Mouse (Mus musculus): ENCODE data around the gene Grk6. TPM values are rescaled to one million over a fixed set of nuclear protein-coding genes. Genes with fewer than 3 reads are reported as not detected.
A peak's percentile ranks its signal among the peaks of the same experiment; 100 is the strongest.

Gene Grk6
- polyA plus RNA-seq, 1 experiment from 2014 or later, result 39.0 TPM

GRCm38 (mm10) chr13:55495702-55496101 is 50.8 kb downstream of the Grk6 start:
- Histone ChIP-seq H3K4me3 (no peak overlapping the region), H3K27ac (no peak overlapping the region), H3K4me2 (no peak overlapping the region), H3K27me3 (no peaks in the 10 kb centered on the region), H3K36me3 (peaks cover 36% of the 10 kb centered on the region), H3K9ac (no peak overlapping the region), H3K9me3 (no peaks in the 10 kb centered on the region), H3K4me1 (peaks cover 13% of the 10 kb centered on the region; the same call in 1 of the 2 replicates)
- ATAC-seq (ENCODE audit: insufficient number of reproducible peaks, low FRiP score, low TSS enrichment, low read depth), result no peak
- WGBS, result 41% methylated on average over 4 of the region's 4 CpGs

- Histone ChIP-seq H3K36me3 (peaks cover 46% of the 10 kb centered on the region), H3K27ac (no peak overlapping the region), H3K4me2 (no peak overlapping the region), H3K4me3 (no peak overlapping the region), H3K9ac (no peak overlapping the region), H3K9me3 (no peaks in the 10 kb centered on the region), H3K4me1 (peaks cover 13% of the 10 kb centered on the region; the same call in 1 of the 2 replicates), H3K27me3 (no peaks in the 10 kb centered on the region)
- 85% methylated on average over 6 of the region's 6 CpGs for WGBS
- no peak for ATAC-seq (ENCODE audit: insufficient number of reproducible peaks, low FRiP score, low TSS enrichment, low read depth)
These were observed 51.8 kb downstream of the Grk6 start for GRCm38 (mm10) chr13:55496661-55497060.

DNA sequence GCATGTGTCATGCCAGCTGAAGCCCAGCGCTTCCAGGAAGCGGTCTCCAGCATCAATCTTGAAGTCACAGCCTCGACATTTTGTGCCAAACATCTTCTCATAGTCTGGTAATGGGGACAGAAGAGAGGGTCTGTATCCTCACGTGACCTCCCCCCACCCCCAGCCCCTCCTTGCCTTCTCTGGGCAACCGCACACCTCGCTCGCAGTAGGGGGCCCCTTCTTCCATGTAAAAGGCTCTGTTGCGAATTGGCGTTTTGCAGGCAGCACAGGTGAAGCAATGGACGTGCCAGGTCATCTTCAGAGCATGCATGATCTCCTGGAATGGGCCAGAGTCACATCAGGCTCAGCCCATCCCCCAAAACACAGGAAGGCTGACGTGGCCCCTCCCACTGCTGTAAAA is 54.0 kb downstream of the Grk6 start:
- Histone ChIP-seq H3K4me1 (peaks cover 13% of the 10 kb centered on the region; the same call in 1 of the 2 replicates), H3K36me3 (peaks cover 66% of the 10 kb centered on the region), H3K27ac (no peak overlapping the region), H3K4me2 (no peak overlapping the region), H3K9ac (no peak overlapping the region), H3K4me3 (no peak overlapping the region), H3K9me3 (no peaks in the 10 kb centered on the region), H3K27me3 (no peaks in the 10 kb centered on the region)
- 66% methylated on average over 11 of the region's 11 CpGs for WGBS
- ATAC-seq (ENCODE audit: insufficient number of reproducible peaks, low FRiP score, low TSS enrichment, low read depth), result no peak

- Histone ChIP-seq H3K9me3 (no peaks in the 10 kb centered on the region), H3K9ac (no peak overlapping the region), H3K36me3 (peaks cover 83% of the 10 kb centered on the region), H3K27ac (no peak overlapping the region), H3K4me2 (no peak overlapping the region), H3K4me3 (no peak overlapping the region), H3K4me1 (peaks cover 4% of the 10 kb centered on the region; the same call in 1 of the 2 replicates), H3K27me3 (no peaks in the 10 kb centered on the region)
- ATAC-seq (ENCODE audit: insufficient number of reproducible peaks, low FRiP score, low TSS enrichment, low read depth), result no peak
- 75% methylated on average over 10 of the region's 10 CpGs for whole genome bisulfite sequencing
These were observed 55.7 kb downstream of the Grk6 start for GRCm38 (mm10) chr13:55500575-55500974.

- Histone ChIP-seq H3K9me3 (no peaks in the 10 kb centered on the region), H3K9ac (no peak overlapping the region), H3K4me1 (no peaks in the 10 kb centered on the region), H3K4me3 (no peak overlapping the region), H3K36me3 (peaks cover 93% of the 10 kb centered on the region), H3K27ac (no peak overlapping the region), H3K27me3 (no peaks in the 10 kb centered on the region), H3K4me2 (no peak overlapping the region)
- 91% methylated on average over 8 of the region's 8 CpGs for WGBS
- ATAC-seq (ENCODE audit: insufficient number of reproducible peaks, low FRiP score, low TSS enrichment, low read depth), result no peak
These were observed 57.5 kb downstream of the Grk6 start for GRCm38 (mm10) chr13:55502405-55502804.

- peaks cover 95% of the 10 kb centered on the region for H3K36me3 ChIP-seq
- no peak overlapping the region for H3K9ac ChIP-seq
- no peak overlapping the region for H3K4me2 ChIP-seq
- no peaks in the 10 kb centered on the region for H3K27me3 ChIP-seq
- no peak for ATAC-seq (ENCODE audit: insufficient number of reproducible peaks, low FRiP score, low TSS enrichment, low read depth)
- WGBS, result 78% methylated on average over 5 of the region's 5 CpGs
- no peak overlapping the region for H3K4me3 ChIP-seq
- no peaks in the 10 kb centered on the region for H3K9me3 ChIP-seq
- H3K4me1 ChIP-seq, result peaks cover 10% of the 10 kb centered on the region; the same call in 1 of the 2 replicates
- H3K27ac ChIP-seq, result no peak overlapping the region
These were observed 59.5 kb downstream of the Grk6 start for GRCm38 (mm10) chr13:55504390-55504789.

DNA sequence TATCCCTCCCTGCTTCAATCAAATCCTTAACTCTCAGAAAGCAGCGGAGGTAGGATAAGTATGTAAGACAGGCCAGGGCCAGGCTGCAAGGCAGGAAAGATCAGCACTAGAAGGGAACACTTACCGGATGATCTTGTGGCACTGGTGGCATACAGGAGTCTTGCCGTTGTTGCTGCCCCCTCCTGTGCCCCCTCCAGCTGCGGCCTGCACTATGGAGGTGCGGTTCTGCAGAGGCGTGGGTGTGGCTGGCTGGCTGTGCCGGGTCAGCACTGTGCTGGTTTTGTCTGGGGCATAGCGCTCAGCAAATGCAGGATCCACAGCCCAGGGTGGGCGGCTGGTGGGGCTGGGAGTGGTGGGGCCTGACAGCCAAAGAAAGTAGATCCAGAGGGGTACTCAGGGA is 60.9 kb downstream of the Grk6 start:
- H3K4me3 ChIP-seq, result no peak overlapping the region
- H3K4me2 ChIP-seq, result no peak overlapping the region
- no peaks in the 10 kb centered on the region for H3K27me3 ChIP-seq
- WGBS, result 91% methylated on average over 9 of the region's 9 CpGs
- no peak overlapping the region for H3K27ac ChIP-seq
- H3K9me3 ChIP-seq, result no peaks in the 10 kb centered on the region
- peaks cover 23% of the 10 kb centered on the region for H3K4me1 ChIP-seq
- peaks cover 89% of the 10 kb centered on the region for H3K36me3 ChIP-seq
- no peak overlapping the region for H3K9ac ChIP-seq
- no peak for ATAC-seq (ENCODE audit: insufficient number of reproducible peaks, low FRiP score, low TSS enrichment, low read depth)

DNA sequence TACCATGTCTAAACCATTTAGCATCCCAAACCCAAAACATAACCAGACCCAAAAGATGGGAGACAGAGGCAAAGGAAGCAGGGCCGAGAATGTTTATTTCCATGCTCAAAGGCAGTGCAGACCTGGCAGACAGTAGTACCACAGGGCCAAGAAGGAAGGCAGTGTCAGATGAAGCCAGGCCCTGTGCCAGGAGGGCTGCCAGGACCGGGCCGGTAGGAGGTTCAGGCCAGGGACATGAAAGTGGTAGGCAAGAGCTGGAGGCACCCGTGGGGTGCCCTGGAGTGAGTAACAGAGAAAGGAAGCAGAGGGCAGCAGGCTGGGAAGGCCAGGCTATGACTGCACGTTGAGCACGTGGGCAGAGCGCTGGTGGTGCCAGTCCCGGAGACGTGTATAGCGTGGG is 61.8 kb downstream of the Grk6 start:
- no peak for ATAC-seq (ENCODE audit: insufficient number of reproducible peaks, low FRiP score, low TSS enrichment, low read depth)
- H3K9me3 ChIP-seq, result no peaks in the 10 kb centered on the region
- H3K27ac ChIP-seq, result no peak overlapping the region
- 87% methylated on average over 10 of the region's 10 CpGs for WGBS
- H3K36me3 ChIP-seq, result peaks cover 80% of the 10 kb centered on the region
- H3K27me3 ChIP-seq, result no peaks in the 10 kb centered on the region
- H3K4me2 ChIP-seq, result no peak overlapping the region
- peaks cover 32% of the 10 kb centered on the region for H3K4me1 ChIP-seq
- H3K9ac ChIP-seq, result no peak overlapping the region
- H3K4me3 ChIP-seq, result no peak overlapping the region

GRCm38 (mm10) chr13:55507877-55508276 is 63.0 kb downstream of the Grk6 start:
- 64% methylated on average over 11 of the region's 11 CpGs for WGBS
- H3K4me2 ChIP-seq, result no peak overlapping the region
- H3K36me3 ChIP-seq, result peaks cover 71% of the 10 kb centered on the region
- no peak for ATAC-seq (ENCODE audit: insufficient number of reproducible peaks, low FRiP score, low TSS enrichment, low read depth)
- H3K27me3 ChIP-seq, result no peaks in the 10 kb centered on the region
- no peak overlapping the region for H3K4me3 ChIP-seq
- no peaks in the 10 kb centered on the region for H3K9me3 ChIP-seq
- H3K4me1 ChIP-seq, result peaks cover 42% of the 10 kb centered on the region
- H3K9ac ChIP-seq, result no peak overlapping the region
- no peak overlapping the region for H3K27ac ChIP-seq

GRCm38 (mm10) chr13:55508531-55508930 is 63.7 kb downstream of the Grk6 start:
- peaks cover 42% of the 10 kb centered on the region for H3K4me1 ChIP-seq
- no peak overlapping the region for H3K9ac ChIP-seq
- H3K27me3 ChIP-seq, result no peaks in the 10 kb centered on the region
- ATAC-seq (ENCODE audit: insufficient number of reproducible peaks, low FRiP score, low TSS enrichment, low read depth), result no peak
- H3K36me3 ChIP-seq, result peaks cover 64% of the 10 kb centered on the region
- no peak overlapping the region for H3K4me2 ChIP-seq
- H3K4me3 ChIP-seq, result no peak overlapping the region
- WGBS, result 86% methylated on average over 10 of the region's 10 CpGs
- no peaks in the 10 kb centered on the region for H3K9me3 ChIP-seq
- no peak overlapping the region for H3K27ac ChIP-seq

GRCm38 (mm10) chr13:55510332-55510667 is 65.4 kb downstream of the Grk6 start:
- peaks cover 47% of the 10 kb centered on the region for H3K36me3 ChIP-seq
- ATAC-seq (ENCODE audit: insufficient number of reproducible peaks, low FRiP score, low TSS enrichment, low read depth), result no peak
- 20% methylated on average over 3 of the region's 3 CpGs for WGBS
- peak overlapping the region; percentile 88; the same call in 1 of the 2 replicates for H3K4me2 ChIP-seq
- H3K27ac ChIP-seq, result peak overlapping the region; percentile 84
- H3K4me3 ChIP-seq, result peak overlapping the region; percentile 71
- no peaks in the 10 kb centered on the region for H3K9me3 ChIP-seq
- peaks cover 45% of the 10 kb centered on the region for H3K4me1 ChIP-seq
- H3K27me3 ChIP-seq, result no peaks in the 10 kb centered on the region
- H3K9ac ChIP-seq, result no peak overlapping the region

All from limb, embryonic 15.5 days (tissue).